Mouse (Mus musculus): ENCODE data around the gene Gabrr1. TPM values are rescaled to one million over a fixed set of nuclear protein-coding genes. Genes with fewer than 3 reads are reported as not detected.
"Not testable (repeated sequence)": the region's sequence is repeated elsewhere in the genome, so short reads cannot be mapped to it uniquely, and the experiment has no call there.

Gabrr1 gene
- not detected for total RNA-seq (2021)
- long read RNA-seq, experiment 1, result 0 reads
- long read RNA-seq, experiment 2, result 0 reads

GRCm38 (mm10) chr4:33132221-33132620 is at the start of gene Gabrr1:
Gene Gabrr1 (plus strand): TSS chr4:33132521.
- DNase-seq, result no peak
- intact Hi-C loops (cut with DNase I), result no loop called here

GRCm38 (mm10) chr4:33099118-33099694 is 33.1 kb upstream of the Gabrr1 start:
- intact Hi-C loops (cut with DNase I), result no loop called here
- no peak for DNase-seq

- no peak for DNase-seq
- intact Hi-C loops (cut with DNase I), result no loop called here
These were observed 22.4 kb upstream of the Gabrr1 start for GRCm38 (mm10) chr4:33109720-33110458.

- no peak for DNase-seq
- intact Hi-C loops (cut with DNase I), result no loop called here
These were observed 21.5 kb upstream of the Gabrr1 start for GRCm38 (mm10) chr4:33110845-33111244.

GRCm38 (mm10) chr4:33111358-33111757 is 21.0 kb upstream of the Gabrr1 start:
- intact Hi-C loops (cut with DNase I), result no loop called here
- DNase-seq, result no peak

- intact Hi-C loops (cut with DNase I); DNase-seq: not testable (repeated sequence)
These were observed 19.5 kb upstream of the Gabrr1 start for GRCm38 (mm10) chr4:33112866-33113265.

- intact Hi-C loops (cut with DNase I), result loop anchor here (5.0 kb wide), 3 partner anchors 102 to 367 kb away; partner anchors contain the start of gene Ankrd6
- DNase-seq, result peak; percentile 26 to 70
These were observed 13.2 kb upstream of the Gabrr1 start for GRCm38 (mm10) chr4:33119118-33119517.

GRCm38 (mm10) chr4:33124493-33124892 is 7.8 kb upstream of the Gabrr1 start:
- intact Hi-C loops (cut with DNase I), result loop anchor here (5.0 kb wide), 1 partner anchor 168 kb away; the partner anchor contains the start of gene Pnrc1
- no peak for DNase-seq

GRCm38 (mm10) chr4:33125409-33126084 is 6.8 kb upstream of the Gabrr1 start:
- DNase-seq, result peak in 1 of 2 experiments; percentile 37
- intact Hi-C loops (cut with DNase I), result no loop called here

GRCm38 (mm10) chr4:33146679-33147291 is 14.5 kb downstream of the Gabrr1 start:
- DNase-seq, result no peak
- intact Hi-C loops (cut with DNase I), result loop anchor here (1.0 kb wide), 1 partner anchor 58 kb away; no protein-coding TSS in a partner anchor

GRCm38 (mm10) chr4:33147825-33148224 is 15.5 kb downstream of the Gabrr1 start:
- no peak for DNase-seq
- intact Hi-C loops (cut with DNase I), result loop anchor here (2.0 kb wide), 1 partner anchor 147 kb away; no protein-coding TSS in a partner anchor

- intact Hi-C loops (cut with DNase I), result loop anchor here (2.0 kb wide), 1 partner anchor 146 kb away; no protein-coding TSS in a partner anchor
- no peak for DNase-seq
These were observed 16.8 kb downstream of the Gabrr1 start for GRCm38 (mm10) chr4:33149150-33149549.

- no peak for DNase-seq
- intact Hi-C loops (cut with DNase I), result no loop called here
These were observed 20.0 kb downstream of the Gabrr1 start for GRCm38 (mm10) chr4:33152087-33153038.

- intact Hi-C loops (cut with DNase I), result no loop called here
- DNase-seq, result no peak
These were observed 51.2 kb downstream of the Gabrr1 start for GRCm38 (mm10) chr4:33183477-33183876.

- intact Hi-C loops (cut with DNase I), result no loop called here
- DNase-seq, result peak in 1 of 2 experiments; percentile 11
These were observed 55.8 kb downstream of the Gabrr1 start for GRCm38 (mm10) chr4:33188164-33188563.

GRCm38 (mm10) chr4:33188781-33189734 is 56.7 kb downstream of the Gabrr1 start:
- DNase-seq, result peak; percentile 79 to 87
- intact Hi-C loops (cut with DNase I), result no loop called here

GRCm38 (mm10) chr4:33189735-33190036 is 57.4 kb downstream of the Gabrr1 start, which contains the start of gene Pm20d2:
Gene Pm20d2 (minus strand): TSS chr4:33189737.
- intact Hi-C loops (cut with DNase I), result no loop called here
- DNase-seq, result no peak

GRCm38 (mm10) chr4:33198117-33198516 is 65.8 kb downstream of the Gabrr1 start:
- no peak for DNase-seq
- intact Hi-C loops (cut with DNase I), result no loop called here

All from gastrocnemius, postnatal 36 days (tissue).